Mouse (Mus musculus): Measurements from ENCODE around the gene Cep128. TPM values are rescaled to one million over a fixed set of nuclear protein-coding genes. Genes with fewer than 3 reads are reported as not detected.

The Cep128 gene
- total and polyA plus RNA-seq, 3 experiments: 8.9 to 16.1 (median 13.5) TPM

GRCm38 (mm10) chr12:91305769-91306168, 78.4 kb downstream of the Cep128 start:
- no peak overlapping the region for H3K4me3 ChIP-seq (replicated peaks in 1 of 3; ENCODE audit: low read depth in 2 of 3, low read length in 2 of 3, poor library complexity in 1 of 3)
- H3K4me1 ChIP-seq (ENCODE audit: control insufficient read depth in 1 of 2, insufficient read depth in 2 of 2): peaks cover 0 to 25% of the 10 kb centered on the region in 2 experiments; a peak in 2 of 4 replicates
- H3K4me2 ChIP-seq (ENCODE audit: insufficient read depth, low read depth, poor library complexity, severe bottlenecking): peak overlapping the region; percentile 99
- in situ Hi-C loops (cut with MboI; ENCODE audit: low pct_ligation_motif_present, low pct_unique_long_range_greater_than_20kb, low sequenced_read_pairs) (loop anchor here (25.0 kb wide), 3 partner anchors 318 to 1818 kb away; no protein-coding TSS in a partner anchor), dilution Hi-C loops (cut with MboI; ENCODE audit: extremely low pct_ligation_motif_present, extremely low pct_unique_long_range_greater_than_20kb, low sequenced_read_pairs) (no loop called here)
- no peaks in the 10 kb centered on the region for H3K9me3 ChIP-seq (replicated peaks; ENCODE audit: low read length)
- peak overlapping the region; percentile 66; the same call in 1 of the 2 replicates for H3K9ac ChIP-seq (ENCODE audit: insufficient read depth, low read depth)
- H3K27me3 ChIP-seq (replicated peaks): no peaks in the 10 kb centered on the region
- peaks cover 0 to 5% of the 10 kb centered on the region in 2 experiments for H3K36me3 ChIP-seq (replicated peaks in 1 of 2; ENCODE audit: control insufficient read depth in 1 of 2, insufficient read depth in 1 of 2, low read length in 1 of 2)
- TF ChIP-seq JUN (IDR thresholded peaks at IDR 0.05; ENCODE audit: insufficient read depth, low read depth, low read length) (peak; percentile 21; the same call in 1 of the 2 replicates), HCFC1 (IDR thresholded peaks at IDR 0.05; ENCODE audit: low read depth, low read length) (no peak), ETS1 (conservative IDR thresholded peaks at IDR 0.05; ENCODE audit: low read depth, low read length) (peak; percentile 62), MAZ (IDR thresholded peaks at IDR 0.05; ENCODE audit: low read depth, low read length) (no peak), ZC3H11A (IDR thresholded peaks at IDR 0.05; ENCODE audit: low read depth, low read length) (no peak), SIN3A (IDR thresholded peaks at IDR 0.05; ENCODE audit: low read length) (0 out of 2 replicates have a peak, but pooled peaks have one; percentile 12), POLR2AphosphoS2 (IDR thresholded peaks at IDR 0.05; ENCODE audit: low read depth, low read length) (no peak), UBTF (IDR thresholded peaks at IDR 0.05; ENCODE audit: low read depth, low read length) (no peak), E2F4 (IDR thresholded peaks at IDR 0.05; ENCODE audit: insufficient replicate concordance, low read depth, low read length) (no peak), MYC (IDR thresholded peaks at IDR 0.05; ENCODE audit: low read depth, low read length) (no peak), ZKSCAN1 (IDR thresholded peaks at IDR 0.05; ENCODE audit: borderline replicate concordance, low read depth, low read length) (no peak), POLR2A (IDR thresholded peaks at IDR 0.05; ENCODE audit: low read depth, low read length) (no peak), EP300 (IDR thresholded peaks at IDR 0.05; ENCODE audit: low read length) (peak; percentile 55), ZNF384 (IDR thresholded peaks at IDR 0.05; ENCODE audit: low read depth, low read length) (peak; percentile 69), SMC3 (IDR thresholded peaks at IDR 0.05; ENCODE audit: low read depth, low read length) (no peak), ZMIZ1 (IDR thresholded peaks at IDR 0.05; ENCODE audit: low read depth, low read length) (no peak), CHD1 (IDR thresholded peaks at IDR 0.05; ENCODE audit: low read depth, low read length) (no peak), RCOR1 (conservative IDR thresholded peaks at IDR 0.05; ENCODE audit: low read depth, low read length) (no peak), MXI1 (IDR thresholded peaks at IDR 0.05; ENCODE audit: low read depth, low read length) (no peak), TBP (conservative IDR thresholded peaks at IDR 0.05; ENCODE audit: low read depth, low read length) (no peak), CTCF (conservative IDR thresholded peaks at IDR 0.05 in 1 of 2, IDR thresholded peaks at IDR 0.05 in 1 of 2; ENCODE audit: low read depth in 2 of 2, low read length in 2 of 2) (no peak), USF1 (IDR thresholded peaks at IDR 0.05; ENCODE audit: low read depth, low read length) (peak; percentile 59), MAFK (IDR thresholded peaks at IDR 0.05; ENCODE audit: insufficient replicate concordance, low read length) (0 out of 2 replicates have a peak, but pooled peaks have one; percentile 7), MAX (IDR thresholded peaks at IDR 0.05; ENCODE audit: low read length) (peak; percentile 70), IRF4 (IDR thresholded peaks at IDR 0.05; ENCODE audit: low read depth, low read length) (peak; percentile 36; the same call in 1 of the 2 replicates), BHLHE40 (IDR thresholded peaks at IDR 0.05; ENCODE audit: low read depth, low read length) (peak; percentile 87), GABPA (IDR thresholded peaks at IDR 0.05; ENCODE audit: insufficient replicate concordance, low read depth, low read length) (no peak), NRF1 (IDR thresholded peaks at IDR 0.05; ENCODE audit: low read depth, low read length) (no peak), JUND (conservative IDR thresholded peaks at IDR 0.05; ENCODE audit: low read depth, low read length) (no peak), KAT2A (IDR thresholded peaks at IDR 0.05; ENCODE audit: insufficient replicate concordance, low read length) (no peak), NELFE (IDR thresholded peaks at IDR 0.05; ENCODE audit: low read depth, low read length) (no peak), MEF2A (IDR thresholded peaks at IDR 0.05; ENCODE audit: borderline replicate concordance, low read depth, low read length) (peak; percentile 36; the same call in 1 of the 2 replicates), ELF1 (IDR thresholded peaks at IDR 0.05; ENCODE audit: low read depth, low read length) (no peak), USF2 (conservative IDR thresholded peaks at IDR 0.05; ENCODE audit: low read depth, low read length) (peak; percentile 39), PAX5 (IDR thresholded peaks at IDR 0.05; ENCODE audit: low read length) (no peak)
- DNase-seq (ENCODE audit: extremely low read depth): no peak
- H3K27ac ChIP-seq (ENCODE audit: insufficient read depth, low read depth): no peak overlapping the region
- no peaks in the 10 kb centered on the region for H3K79me2 ChIP-seq (replicated peaks; ENCODE audit: control insufficient read depth, extremely low read depth, insufficient read depth, poor library complexity, severe bottlenecking)
